Mouse (Mus musculus) layer of hippocampus, postnatal 14 days (tissue): ENCODE results near the gene Fubp3. TPM values are rescaled to one million over a fixed set of nuclear protein-coding genes. Genes with fewer than 3 reads are reported as not detected.
"Not testable (repeated sequence)": the region's sequence is repeated elsewhere in the genome, so short reads cannot be mapped to it uniquely, and the experiment has no call there.

ENCODE experiments used
- DNase-seq, 2 experiments: peaks; one replicate each; pipeline ENCODE4 v3.0.0; 2021 to 2022; ENCODE audit warnings: low spot score in 2 of 2, mixed read lengths in 1 of 2
- long read RNA-seq, 2 experiments: library from polyadenylated mRNA; stranded (forward); transcript quantifications; one replicate each; pipeline ENCODE4 v2.0.0; 2021
- total RNA-seq, 2 experiments: library from RNA; stranded (reverse); gene quantifications; 2 replicates each; pipeline ENCODE4 v1.2.3; 2021

The Fubp3 gene
- 10 to 100 TPM; 49.8 to 50.3 TPM for total RNA-seq
- long read RNA-seq, experiment 1, transcript Fubp3-202 (19 exons, 3,268 nt) = major isoform, 13 of 50 reads
- long read RNA-seq, experiment 1, partial matches to known transcripts = 9 of 50 reads
- long read RNA-seq, experiment 1, other reads (novel, unspliced or antisense) = 23 of 50 reads
- long read RNA-seq, experiment 2, transcript Fubp3-202 (19 exons, 3,268 nt) = major isoform, 10 of 44 reads
- long read RNA-seq, experiment 2, partial matches to known transcripts = 12 of 44 reads
- long read RNA-seq, experiment 2, other reads (novel, unspliced or antisense) = 16 of 44 reads

GRCm38 (mm10) chr2:31572051-31572914 is at the start of gene Fubp3:
Gene Fubp3, plus strand, starts transcription at chr2:31572651.
- peak; percentile 83 to 93 for DNase-seq

GRCm38 (mm10) chr2:31524641-31525040 is 47.8 kb upstream of the Fubp3 start:
- DNase-seq = no peak

- DNase-seq = no peak
These were observed 46.7 kb upstream of the Fubp3 start for GRCm38 (mm10) chr2:31525778-31526177.

- DNase-seq = no peak
These were observed 42.2 kb upstream of the Fubp3 start for GRCm38 (mm10) chr2:31530201-31530600.

- peak in 1 of 2 experiments; percentile 4 for DNase-seq
These were observed 35.4 kb upstream of the Fubp3 start for GRCm38 (mm10) chr2:31537054-31537453.

GRCm38 (mm10) chr2:31538745-31539144 is 33.7 kb upstream of the Fubp3 start:
- DNase-seq = no peak

GRCm38 (mm10) chr2:31541581-31541980 is 30.9 kb upstream of the Fubp3 start:
- DNase-seq = no peak

- DNase-seq = no peak
These were observed 24.7 kb upstream of the Fubp3 start for GRCm38 (mm10) chr2:31547726-31548125.

GRCm38 (mm10) chr2:31550503-31550902 is 21.9 kb upstream of the Fubp3 start:
- no peak for DNase-seq

GRCm38 (mm10) chr2:31551351-31551750 is 21.1 kb upstream of the Fubp3 start:
- not testable (repeated sequence) for DNase-seq

GRCm38 (mm10) chr2:31551971-31552370 is 20.5 kb upstream of the Fubp3 start:
- no peak for DNase-seq

GRCm38 (mm10) chr2:31554619-31555018 is 17.8 kb upstream of the Fubp3 start:
- DNase-seq = no peak

- peak in 1 of 2 experiments; percentile 22 for DNase-seq
These were observed 624 bp downstream of the Fubp3 start for GRCm38 (mm10) chr2:31572915-31573635.

GRCm38 (mm10) chr2:31581617-31582016 is 9.2 kb downstream of the Fubp3 start:
- no peak for DNase-seq

- peak in 1 of 2 experiments; percentile 10 for DNase-seq
These were observed 19.5 kb downstream of the Fubp3 start for GRCm38 (mm10) chr2:31591799-31592484.

GRCm38 (mm10) chr2:31607555-31607954 is 35.1 kb downstream of the Fubp3 start:
- DNase-seq = no peak

- DNase-seq = peak in 1 of 2 experiments; percentile 27
These were observed 37.4 kb downstream of the Fubp3 start for GRCm38 (mm10) chr2:31609859-31610261.

- no peak for DNase-seq
These were observed 38.5 kb downstream of the Fubp3 start for GRCm38 (mm10) chr2:31610922-31611321.

- no peak for DNase-seq
These were observed 38.9 kb downstream of the Fubp3 start for GRCm38 (mm10) chr2:31611400-31611799.

- DNase-seq = no peak
These were observed 40.2 kb downstream of the Fubp3 start for GRCm38 (mm10) chr2:31612627-31613026.

- no peak for DNase-seq
These were observed 41.3 kb downstream of the Fubp3 start for GRCm38 (mm10) chr2:31613781-31614180.
